Mouse (Mus musculus) spleen, postnatal 14 days (tissue): ENCODE data around the gene Trim47.

Source experiments
- DNase-seq, 2 experiments: peaks; one replicate each; pipeline ENCODE4 v3.0.0; 2021 to 2022; ENCODE audit warnings: low spot score in 2 of 2

Gene Trim47

DNA sequence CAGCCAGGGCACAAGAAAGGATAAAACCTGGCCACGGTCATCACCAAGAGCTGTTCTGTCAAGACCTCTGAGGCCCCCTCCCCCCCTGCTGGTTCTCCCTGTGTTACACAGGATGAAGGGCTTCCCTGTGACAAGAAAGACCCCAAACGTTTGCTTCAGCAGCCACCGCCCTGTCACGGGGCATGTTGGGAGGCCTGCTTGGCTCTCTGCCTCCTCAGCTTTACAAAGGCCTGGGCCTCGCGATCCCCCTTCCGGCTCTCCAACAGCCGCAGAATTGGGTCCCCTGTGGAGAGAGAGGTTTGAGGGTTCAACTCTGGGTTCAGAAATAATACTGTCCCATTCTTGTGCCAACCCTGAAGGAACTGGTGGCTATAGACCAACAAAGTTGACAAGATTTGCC lies 64.5 kb downstream of the Trim47 start:
- DNase-seq: no peak

DNA sequence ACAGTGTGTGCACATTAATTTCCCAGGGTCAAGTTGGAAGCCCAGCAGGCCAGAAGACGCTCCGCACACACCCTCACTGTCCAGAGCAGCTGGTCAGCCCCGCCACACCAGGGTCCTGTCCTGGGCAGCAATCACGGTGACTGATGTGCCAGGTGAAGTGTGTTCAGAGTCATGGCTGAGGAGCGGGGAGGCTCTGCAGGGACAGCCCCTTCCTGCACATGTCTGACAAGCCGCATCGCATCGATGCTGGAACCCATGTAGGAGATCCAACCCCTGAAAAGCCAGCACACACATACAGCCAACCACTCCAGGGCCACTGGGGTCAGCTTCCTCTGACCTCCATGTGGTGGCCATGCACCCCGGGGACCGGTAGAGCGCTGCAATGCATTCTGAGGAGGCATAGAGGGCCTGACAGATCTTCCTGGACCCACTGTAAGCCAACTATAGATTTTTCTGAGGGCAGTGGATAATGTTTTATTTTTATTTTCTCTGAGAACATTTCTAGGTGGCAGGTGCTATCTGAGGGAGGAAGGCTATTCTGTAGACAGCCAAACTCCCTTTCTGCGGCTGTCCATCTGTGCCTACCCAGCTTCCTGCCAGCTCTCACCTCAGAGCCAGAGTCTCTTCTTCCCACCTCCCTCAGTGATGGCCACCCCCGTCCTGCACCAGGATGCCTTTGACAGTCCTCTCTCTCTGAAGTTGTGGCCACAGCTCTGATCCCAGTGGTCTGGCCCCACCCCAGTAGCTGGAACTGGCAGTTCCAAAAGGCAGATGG lies 65.2 kb downstream of the Trim47 start:
- no peak for DNase-seq

DNA sequence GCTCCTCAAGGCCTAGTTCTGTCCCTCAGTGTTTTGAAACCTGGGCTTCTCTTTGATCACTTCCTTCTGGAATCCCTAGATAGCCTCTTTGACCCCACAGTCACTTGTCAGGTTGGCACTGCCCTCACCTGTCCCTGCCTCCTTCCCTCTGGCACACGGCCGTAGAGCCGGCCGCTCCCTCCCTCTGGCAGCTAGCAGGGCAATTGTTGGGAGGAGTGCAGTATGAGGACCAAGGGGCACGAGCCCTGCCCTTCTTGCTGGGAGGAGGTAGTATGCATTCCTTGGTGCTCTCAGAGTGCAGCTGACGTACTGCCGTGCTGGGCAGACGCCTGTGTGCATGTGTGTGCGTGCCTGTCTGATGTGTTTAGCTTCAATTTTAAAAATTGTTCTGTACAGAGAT lies 66.4 kb downstream of the Trim47 start:
- DNase-seq: no peak

DNA sequence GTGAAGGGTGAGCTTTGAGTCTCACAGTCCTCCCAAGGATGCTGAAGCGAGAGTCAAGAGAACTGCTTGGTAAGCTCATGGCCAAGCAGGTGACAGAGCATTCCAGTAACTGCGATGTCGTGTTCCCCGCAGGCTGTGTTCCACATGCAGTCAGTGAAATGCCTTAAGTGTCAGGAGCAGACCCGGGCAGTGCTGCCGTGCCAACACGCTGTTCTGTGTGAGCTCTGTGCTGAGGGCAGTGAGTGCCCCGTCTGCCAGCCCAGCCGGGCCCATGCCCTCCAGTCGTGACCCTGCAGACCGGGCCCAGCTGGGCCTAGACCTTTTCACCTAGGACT lies 67.4 kb downstream of the Trim47 start:
- DNase-seq: no peak

DNA sequence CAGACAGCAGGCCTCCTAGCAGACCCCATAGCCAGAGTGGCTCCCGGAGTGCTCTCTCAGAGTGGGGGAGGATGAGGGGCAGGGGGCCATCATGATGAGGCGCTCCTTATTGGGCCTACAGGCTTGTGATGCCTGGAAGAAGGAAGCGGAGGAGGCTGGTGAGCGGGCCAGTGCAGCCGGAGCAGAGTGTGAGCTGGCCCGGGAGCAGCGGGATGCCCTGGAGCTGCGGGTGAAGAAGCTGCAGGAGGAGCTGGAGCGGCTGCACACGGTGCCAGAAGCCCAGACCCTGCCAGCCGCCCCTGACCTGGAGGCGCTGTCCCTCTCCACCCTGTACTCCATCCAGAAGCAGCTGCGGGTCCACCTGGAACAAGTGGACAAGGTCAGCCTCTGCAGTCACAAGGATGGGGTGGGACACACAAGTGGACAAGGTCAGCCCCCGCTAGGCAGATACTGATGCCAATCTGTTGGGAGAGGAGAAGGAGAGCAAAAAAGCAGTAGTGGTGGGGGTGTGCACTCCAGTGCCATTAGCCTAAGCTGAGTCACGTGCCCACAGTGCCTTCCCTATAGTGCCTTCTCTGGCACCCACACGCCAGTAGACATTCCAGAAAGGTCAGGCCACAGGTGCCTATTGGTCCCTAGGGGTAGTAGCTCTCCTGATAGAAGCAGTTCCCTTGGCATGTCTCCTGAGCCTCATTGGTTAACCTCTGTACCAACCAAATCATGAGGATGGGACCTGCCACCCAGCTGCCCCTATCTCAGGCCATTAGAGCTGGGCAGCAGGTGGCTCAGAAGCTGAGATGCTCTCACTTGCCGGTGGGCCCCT lies 67.9 kb downstream of the Trim47 start:
- no peak for DNase-seq

DNA sequence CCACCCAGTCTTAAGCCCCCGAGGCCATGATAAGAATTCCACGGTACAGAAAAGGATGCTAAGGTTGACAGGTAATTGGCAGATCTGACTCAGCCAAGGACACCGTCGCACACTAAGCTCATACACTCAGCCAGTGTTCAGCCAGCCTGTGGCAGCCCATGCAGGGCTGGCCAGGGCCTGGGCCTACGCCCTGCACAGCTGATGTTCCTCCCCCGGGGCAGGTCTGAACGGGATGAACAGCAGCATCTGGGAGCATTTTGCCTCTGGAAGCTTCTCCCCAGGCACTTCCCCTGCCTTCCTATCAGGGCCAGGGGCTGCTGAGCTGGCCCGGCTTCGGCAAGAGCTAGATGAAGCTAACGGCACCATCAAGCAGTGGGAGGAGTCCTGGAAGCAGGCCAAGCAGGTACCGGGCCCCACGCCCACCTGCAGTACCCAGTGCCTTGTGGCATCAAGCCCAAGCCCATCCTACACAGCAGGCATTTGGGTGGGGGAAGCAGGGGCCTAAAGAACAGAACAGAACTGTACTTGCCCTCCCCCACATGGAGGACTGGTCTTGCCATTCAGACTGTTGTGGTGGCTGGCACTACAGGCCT lies 68.9 kb downstream of the Trim47 start:
- DNase-seq: no peak

DNA sequence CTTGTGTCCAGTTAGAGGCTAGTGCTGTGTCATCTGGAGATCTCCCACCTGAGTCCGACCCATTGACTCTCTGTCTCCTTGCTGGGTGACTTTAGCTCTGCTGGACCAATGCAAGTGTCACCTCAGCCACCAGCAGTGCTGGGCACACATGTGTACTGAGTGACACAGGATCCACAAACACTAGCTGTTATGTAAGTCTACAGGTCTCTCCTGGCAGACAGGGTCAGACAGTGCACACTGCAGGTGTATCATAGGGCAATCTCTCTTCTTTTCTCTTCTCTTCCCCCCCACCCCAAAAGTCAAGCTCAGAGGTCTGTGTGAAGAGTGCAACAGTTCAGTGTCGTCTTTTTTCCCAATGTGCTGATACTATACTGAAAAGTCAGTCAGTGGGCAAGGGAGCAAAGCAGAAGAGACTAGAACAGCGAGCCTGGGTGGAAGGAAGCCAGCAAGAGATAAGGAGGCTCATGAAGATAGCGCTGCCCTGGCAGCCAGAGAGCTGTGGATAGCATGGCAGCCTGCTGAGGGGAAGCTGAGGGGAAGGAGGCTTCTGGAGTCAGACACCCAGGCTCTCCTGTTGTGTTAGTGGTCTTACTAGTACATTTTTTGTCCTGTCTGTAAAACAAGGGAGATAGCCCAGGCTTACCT lies 69.7 kb downstream of the Trim47 start:
- no peak for DNase-seq

DNA sequence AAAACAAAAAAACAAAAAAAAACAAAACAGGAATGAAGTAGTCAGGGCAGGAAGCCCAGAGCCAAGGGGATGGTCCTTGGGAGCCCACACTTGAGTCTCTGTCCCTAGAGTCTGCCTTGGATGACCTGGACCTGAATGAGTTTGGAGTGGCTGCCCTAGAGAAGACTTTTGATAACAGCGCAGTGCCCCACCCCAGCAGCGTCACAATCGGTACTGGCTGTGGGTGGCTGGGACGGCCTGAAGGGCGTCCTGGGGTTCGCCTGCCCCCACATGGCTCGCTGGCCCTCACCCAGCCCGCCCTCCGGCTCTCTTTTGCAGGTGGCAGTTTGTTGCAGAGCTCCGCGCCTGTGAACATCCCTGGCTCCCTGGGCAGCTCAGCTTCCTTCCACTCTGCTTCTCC lies 71.1 kb downstream of the Trim47 start:
- DNase-seq: no peak
